Mouse (Mus musculus) CH12.LX (cell line): ENCODE data around the gene Scarb2. TPM values are rescaled to one million over a fixed set of nuclear protein-coding genes. Genes with fewer than 3 reads are reported as not detected.

Source experiments
- DNase-seq: peaks from one replicate; pipeline ENCODE4 v3.0.0-alpha.2; 2013; ENCODE audit errors: extremely low read depth
- H3K27ac ChIP-seq: 2 replicates; pipeline ENCODE4 v1.5.1; 2012; ENCODE audit warnings: low read depth, mild to moderate bottlenecking, control low read depth, moderate library complexity; ENCODE audit not compliant: insufficient read depth
- H3K27me3 ChIP-seq: replicated peaks from 2 replicates; pipeline ENCODE3; 2012; ENCODE audit warnings: inconsistent platforms
- H3K36me3 ChIP-seq, 2 experiments: replicated peaks in 1 of 2; 2 replicates each; pipeline versions ENCODE3 to v1.6.1; 2012; ENCODE audit warnings: inconsistent platforms in 1 of 2, low read length in 1 of 2, mild to moderate bottlenecking in 1 of 2, mixed read lengths in 1 of 2, moderate library complexity in 1 of 2; ENCODE audit not compliant: control insufficient read depth in 1 of 2, insufficient read depth in 1 of 2
- H3K4me1 ChIP-seq, 2 experiments: 2 replicates each; pipeline ENCODE4 v1.6.1; 2012; ENCODE audit warnings: inconsistent platforms in 1 of 2, moderate library complexity in 1 of 2; ENCODE audit not compliant: insufficient read depth in 2 of 2, control insufficient read depth in 1 of 2
- H3K4me2 ChIP-seq: 2 replicates; pipeline ENCODE4 v1.6.1; 2012; ENCODE audit warnings: low read depth, mild to moderate bottlenecking, control low read depth; ENCODE audit not compliant: poor library complexity, insufficient read depth, severe bottlenecking
- H3K4me3 ChIP-seq, 3 experiments: fragments of 150-350 bp in 1 of 3; sonication (generic) in 1 of 3; replicated peaks in 1 of 3; 2 replicates each; pipeline versions ENCODE3 to v1.5.1; 2011 to 2012; ENCODE audit warnings: low read depth in 2 of 3, low read length in 2 of 3, mild to moderate bottlenecking in 2 of 3, moderate library complexity in 2 of 3, control low read depth in 1 of 3, improper control_type of control experiment in 1 of 3, inconsistent platforms in 1 of 3, mixed read lengths in 1 of 3; ENCODE audit not compliant: poor library complexity in 1 of 3
- H3K79me2 ChIP-seq: replicated peaks from 2 replicates; pipeline ENCODE4 v1.6.1; 2012; ENCODE audit warnings: mild to moderate bottlenecking, moderate library complexity; ENCODE audit not compliant: control insufficient read depth, poor library complexity, insufficient read depth, severe bottlenecking; ENCODE audit errors: extremely low read depth
- H3K9ac ChIP-seq: 2 replicates; pipeline ENCODE4 v1.6.1; 2012; ENCODE audit warnings: low read depth, mild to moderate bottlenecking, control low read depth, moderate library complexity; ENCODE audit not compliant: insufficient read depth
- H3K9me3 ChIP-seq: replicated peaks from 2 replicates; pipeline ENCODE3; 2012; ENCODE audit warnings: low read length, inconsistent platforms, mixed read lengths
- BHLHE40 ChIP-seq: IDR thresholded peaks from 2 replicates; pipeline ENCODE4 v1.6.1; 2011; ENCODE audit warnings: mild to moderate bottlenecking, low read depth, low read length, improper control_type of control experiment
- CHD1 ChIP-seq: IDR thresholded peaks from 2 replicates; pipeline ENCODE4 v1.6.1; 2012; ENCODE audit warnings: low read depth, low read length, improper control_type of control experiment, inconsistent platforms
- CHD2 ChIP-seq: IDR thresholded peaks from 2 replicates; pipeline ENCODE4 v1.6.1; 2011; ENCODE audit warnings: low read length, improper control_type of control experiment
- E2F4 ChIP-seq: IDR thresholded peaks from 2 replicates; pipeline ENCODE4 v1.6.1; 2011; ENCODE audit warnings: low read depth, low read length, improper control_type of control experiment; ENCODE audit not compliant: insufficient replicate concordance
- EP300 ChIP-seq: IDR thresholded peaks from 2 replicates; pipeline ENCODE4 v1.6.1; 2011; ENCODE audit warnings: low read length, improper control_type of control experiment
- ETS1 ChIP-seq: conservative IDR thresholded peaks from 2 replicates; pipeline ENCODE4 v1.6.1; 2012; ENCODE audit warnings: low read depth, mild to moderate bottlenecking, inconsistent platforms, low read length, improper control_type of control experiment, moderate library complexity
- IRF4 ChIP-seq: IDR thresholded peaks from 2 replicates; pipeline ENCODE4 v1.6.1; 2014; ENCODE audit warnings: low read depth, mild to moderate bottlenecking, inconsistent platforms, low read length, improper control_type of control experiment
- JUND ChIP-seq: conservative IDR thresholded peaks from 2 replicates; pipeline ENCODE4 v1.6.1; 2011; ENCODE audit warnings: low read depth, low read length, improper control_type of control experiment
- KAT2A ChIP-seq: IDR thresholded peaks from 2 replicates; pipeline ENCODE4 v1.6.1; 2012; ENCODE audit warnings: low read length, improper control_type of control experiment, inconsistent platforms; ENCODE audit not compliant: insufficient replicate concordance
- MAFK ChIP-seq: IDR thresholded peaks from 2 replicates; pipeline ENCODE4 v1.6.1; 2011; ENCODE audit warnings: low read length, improper control_type of control experiment; ENCODE audit not compliant: insufficient replicate concordance
- MAZ ChIP-seq: IDR thresholded peaks from 2 replicates; pipeline ENCODE4 v1.6.1; 2012; ENCODE audit warnings: low read depth, mild to moderate bottlenecking, inconsistent platforms, low read length, improper control_type of control experiment, moderate library complexity
- MEF2A ChIP-seq: IDR thresholded peaks from 2 replicates; pipeline ENCODE4 v1.6.1; 2014; ENCODE audit warnings: low read depth, mild to moderate bottlenecking, inconsistent platforms, low read length, improper control_type of control experiment, borderline replicate concordance
- MYC ChIP-seq: IDR thresholded peaks from 2 replicates; pipeline ENCODE4 v1.6.1; 2011; ENCODE audit warnings: low read depth, mild to moderate bottlenecking, improper control_type of control experiment, low read length
- NELFE ChIP-seq: IDR thresholded peaks from 2 replicates; pipeline ENCODE4 v1.6.1; 2011; ENCODE audit warnings: low read depth, low read length, improper control_type of control experiment
- NRF1 ChIP-seq: IDR thresholded peaks from 2 replicates; pipeline ENCODE4 v1.6.1; 2014; ENCODE audit warnings: low read depth, mild to moderate bottlenecking, inconsistent platforms, low read length, improper control_type of control experiment, moderate library complexity
- PAX5 ChIP-seq: IDR thresholded peaks from 2 replicates; pipeline ENCODE4 v1.6.1; 2012; ENCODE audit warnings: low read length, inconsistent platforms, mixed read lengths
- POLR2A ChIP-seq: IDR thresholded peaks from 2 replicates; pipeline ENCODE4 v1.6.1; 2011; ENCODE audit warnings: low read depth, mild to moderate bottlenecking, improper control_type of control experiment, low read length
- RCOR1 ChIP-seq: conservative IDR thresholded peaks from 2 replicates; pipeline ENCODE4 v1.6.1; 2012; ENCODE audit warnings: low read depth, mild to moderate bottlenecking, inconsistent platforms, low read length, improper control_type of control experiment
- SIN3A ChIP-seq: IDR thresholded peaks from 2 replicates; pipeline ENCODE4 v1.6.1; 2012; ENCODE audit warnings: low read length, improper control_type of control experiment, inconsistent platforms
- SMC3 ChIP-seq: IDR thresholded peaks from 2 replicates; pipeline ENCODE4 v1.6.1; 2011; ENCODE audit warnings: low read depth, low read length, improper control_type of control experiment
- TBP ChIP-seq: conservative IDR thresholded peaks from 2 replicates; pipeline ENCODE4 v1.6.1; 2011; ENCODE audit warnings: low read depth, low read length, improper control_type of control experiment
- TCF12 ChIP-seq: IDR thresholded peaks from 2 replicates; pipeline ENCODE4 v1.6.1; 2014; ENCODE audit warnings: low read depth, mild to moderate bottlenecking, inconsistent platforms, low read length, improper control_type of control experiment
- UBTF ChIP-seq: IDR thresholded peaks from 2 replicates; pipeline ENCODE4 v1.6.1; 2012; ENCODE audit warnings: low read depth, mild to moderate bottlenecking, inconsistent platforms, low read length, improper control_type of control experiment, moderate library complexity
- USF2 ChIP-seq: conservative IDR thresholded peaks from 2 replicates; pipeline ENCODE4 v1.6.1; 2011; ENCODE audit warnings: low read depth, low read length, improper control_type of control experiment
- ZMIZ1 ChIP-seq: IDR thresholded peaks from 2 replicates; pipeline ENCODE4 v1.6.1; 2012; ENCODE audit warnings: low read depth, mild to moderate bottlenecking, inconsistent platforms, low read length, improper control_type of control experiment
- dilution Hi-C: fragments of 300-500 bp; cut with MboI; formaldehyde crosslinking; loops from 2 replicates; pipeline ENCODE4 v1.14.3; 2020; ENCODE audit warnings: low sequenced_read_pairs; ENCODE audit not compliant: extremely low pct_unique_long_range_greater_than_20kb, extremely low pct_ligation_motif_present
- in situ Hi-C: fragments of 300-500 bp; cut with MboI; formaldehyde crosslinking; loops from 3 replicates; pipeline ENCODE4 v1.14.3; 2019; ENCODE audit warnings: low sequenced_read_pairs, low pct_ligation_motif_present, low pct_unique_long_range_greater_than_20kb, mixed read lengths
- polyA plus RNA-seq: library from polyadenylated mRNA; unstranded; fragments of >175 nt; gene quantifications from 2 replicates; pipeline ENCODE4 v1.2.1, GENCODE M21; 2012; ENCODE audit warnings: low read depth; ENCODE audit not compliant: insufficient read length
- total RNA-seq, 2 experiments: library from RNA; depleted of rRNA; stranded (reverse); fragments of 300-350 nt in 1 of 2; fragments of >200 nt in 1 of 2; gene quantifications; 2 replicates each; pipeline ENCODE4 v1.2.3; 2012 to 2014

Scarb2 gene
- total and polyA plus RNA-seq, 3 experiments, result 7.2 to 9.5 (median 9.2) TPM

- DNase-seq, result no peak
- TF ChIP-seq UBTF, result no peak
- no peak for TF ChIP-seq USF2
- dilution Hi-C loops, result no loop called here
- Histone ChIP-seq H3K9me3 (no peaks in the 10 kb centered on the region), H3K4me3 (no peak overlapping the region), H3K4me2 (no peak overlapping the region), H3K79me2 (no peaks in the 10 kb centered on the region), H3K9ac (no peak overlapping the region), H3K4me1 (no peaks in the 10 kb centered on the region), H3K27me3 (no peaks in the 10 kb centered on the region), H3K36me3 (peaks cover 31 to 56% of the 10 kb centered on the region in 2 experiments), H3K27ac (no peak overlapping the region)
- in situ Hi-C loops, result no loop called here
Observed at GRCm38 (mm10) chr5:92413271-92413981, 93.2 kb downstream of the Scarb2 start.

DNA sequence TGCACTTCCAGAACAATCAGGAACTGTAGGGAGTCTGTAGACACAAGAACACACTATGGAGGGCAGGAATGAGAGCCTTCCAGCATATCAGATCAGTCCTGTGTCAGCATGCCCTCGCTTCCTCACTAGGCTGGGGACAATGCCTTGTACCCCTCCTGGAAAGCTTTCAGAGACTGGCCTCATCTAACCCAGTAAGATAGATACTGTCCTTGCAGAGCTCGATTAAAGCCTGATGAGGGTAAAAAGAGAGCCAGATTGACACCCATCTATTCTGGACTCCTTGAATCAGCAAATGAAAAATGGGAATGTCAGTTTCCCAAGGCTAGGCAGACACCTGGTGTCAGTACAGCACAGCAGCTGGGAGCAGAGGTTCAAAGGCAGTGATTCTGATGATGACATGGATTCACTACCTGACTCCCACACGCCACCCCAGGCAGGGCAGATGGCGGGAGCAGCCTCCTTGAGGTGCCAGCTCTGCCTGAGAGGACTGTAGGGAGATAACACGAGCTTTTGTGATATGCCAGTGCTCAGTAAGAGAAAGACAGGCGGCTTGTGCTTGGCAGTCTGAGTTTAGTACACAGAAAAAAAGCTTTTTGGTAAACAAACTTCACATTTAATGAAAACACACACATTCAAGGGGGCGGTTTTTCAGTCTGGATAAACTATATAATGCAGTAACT is 95.0 kb downstream of the Scarb2 start:
- H3K27ac ChIP-seq, result no peak overlapping the region
- no peak overlapping the region for H3K4me3 ChIP-seq
- no peak for DNase-seq
- H3K4me2 ChIP-seq, result no peak overlapping the region
- H3K4me1 ChIP-seq, result no peaks in the 10 kb centered on the region
- no peaks in the 10 kb centered on the region for H3K79me2 ChIP-seq
- H3K36me3 ChIP-seq, result peaks cover 16 to 39% of the 10 kb centered on the region in 2 experiments
- dilution Hi-C loops (no loop called here), in situ Hi-C loops (no loop called here)
- H3K9me3 ChIP-seq, result no peaks in the 10 kb centered on the region
- H3K27me3 ChIP-seq, result no peaks in the 10 kb centered on the region
- H3K9ac ChIP-seq, result no peak overlapping the region
- TF ChIP-seq MAFK, result no peak
- no peak for TF ChIP-seq KAT2A
- TF ChIP-seq JUND, result no peak
- no peak for TF ChIP-seq TBP
- no peak for TF ChIP-seq POLR2A
- TF ChIP-seq E2F4, result no peak
- TF ChIP-seq CHD1, result no peak
- no peak for TF ChIP-seq MYC
- no peak for TF ChIP-seq MAZ

DNA sequence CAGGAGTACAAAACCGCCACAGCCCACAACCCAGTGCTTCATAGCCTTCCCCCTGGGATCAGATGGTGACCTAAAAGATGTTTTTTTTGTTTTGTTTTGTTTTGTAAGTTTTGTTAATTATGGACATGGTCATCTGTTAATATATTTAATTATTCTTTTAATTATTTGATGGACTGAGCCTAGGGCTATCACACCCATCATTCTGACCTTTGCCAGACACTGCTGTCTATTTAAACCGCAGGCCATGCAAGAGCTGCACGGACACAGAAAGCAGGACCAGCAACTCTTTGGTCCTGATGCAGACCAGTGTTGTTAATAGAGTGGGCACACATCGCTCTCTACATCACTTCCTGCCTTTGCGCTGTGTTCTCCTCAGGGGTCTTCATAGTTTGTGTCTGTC is 96.1 kb downstream of the Scarb2 start:
- H3K9ac ChIP-seq, result no peak overlapping the region
- H3K79me2 ChIP-seq, result no peaks in the 10 kb centered on the region
- H3K36me3 ChIP-seq, result peaks cover 6 to 32% of the 10 kb centered on the region in 2 experiments
- H3K4me3 ChIP-seq, result no peak overlapping the region
- dilution Hi-C loops, result no loop called here
- no peak for DNase-seq
- in situ Hi-C loops, result no loop called here
- H3K27me3 ChIP-seq, result no peaks in the 10 kb centered on the region
- H3K27ac ChIP-seq, result no peak overlapping the region
- no peaks in the 10 kb centered on the region for H3K9me3 ChIP-seq
- no peaks in the 10 kb centered on the region for H3K4me1 ChIP-seq
- no peak overlapping the region for H3K4me2 ChIP-seq
- no peak for TF ChIP-seq ETS1
- no peak for TF ChIP-seq EP300
- no peak for TF ChIP-seq TCF12
- no peak for TF ChIP-seq CHD2
- no peak for TF ChIP-seq MEF2A
- TF ChIP-seq SIN3A, result no peak
- TF ChIP-seq TBP, result no peak
- no peak for TF ChIP-seq ZMIZ1
- no peak for TF ChIP-seq JUND
- no peak for TF ChIP-seq NRF1
- TF ChIP-seq MAZ, result no peak
- TF ChIP-seq SMC3, result no peak
- TF ChIP-seq NELFE, result no peak
- TF ChIP-seq BHLHE40, result no peak
- TF ChIP-seq RCOR1, result no peak
- no peak for TF ChIP-seq PAX5
- TF ChIP-seq IRF4, result no peak
- no peak for TF ChIP-seq POLR2A
